Mouse (Mus musculus): ENCODE results near the gene Rnf130.

- TF ChIP-seq EP300 (IDR thresholded peaks at IDR 0.05; ENCODE audit: low read depth) (no peak), CTCF (IDR thresholded peaks at IDR 0.05; ENCODE audit: low read depth) (no peak)
Observed at GRCm38 (mm10) chr11:49978935-49979334, 46.2 kb upstream of the Rnf130 start.

All from liver, postnatal 0 days (tissue).